Mouse (Mus musculus): ENCODE results near the gene Atg7.

DNA sequence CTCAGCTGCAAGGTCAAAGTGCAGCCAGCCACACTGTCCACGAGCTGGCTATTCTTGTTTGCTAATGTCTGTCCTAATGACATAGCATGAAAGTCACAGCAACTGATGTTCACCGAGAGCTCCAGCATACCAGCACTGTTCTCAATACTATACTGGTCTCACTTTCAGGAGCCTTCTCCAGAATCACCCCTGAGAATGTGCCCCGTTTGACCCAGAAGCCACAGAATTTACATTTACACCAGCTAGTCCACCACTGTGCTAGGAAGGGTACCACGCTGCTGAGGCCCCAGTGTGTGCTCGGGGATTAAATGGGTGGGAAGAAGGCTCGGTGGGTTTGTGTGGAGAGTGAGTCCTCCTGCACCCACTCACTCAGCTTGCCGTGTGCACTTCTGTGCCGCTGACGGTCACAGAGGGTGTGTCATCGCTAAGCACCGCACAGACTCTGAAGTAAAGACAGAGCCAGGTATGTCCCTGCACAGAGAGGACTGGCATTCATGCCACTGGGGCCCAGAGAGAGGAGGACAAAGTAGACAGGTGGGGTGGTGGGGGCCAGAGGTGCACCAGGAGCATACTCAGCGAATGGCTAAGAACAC, 204.8 kb downstream of the Atg7 start:
- TF ChIP-seq SRF (IDR thresholded peaks at IDR 0.05; ENCODE audit: control insufficient read depth, insufficient read length, low read depth) (no peak), TCF3 (IDR thresholded peaks at IDR 0.05; ENCODE audit: insufficient read length, low read depth) (no peak), POLR2A (IDR thresholded peaks at IDR 0.05; ENCODE audit: insufficient read length, low read depth) (no peak), E2F4 (IDR thresholded peaks at IDR 0.05; ENCODE audit: insufficient read depth) (no peak), MYOD1 (IDR thresholded peaks at IDR 0.05; ENCODE audit: control insufficient read depth in 1 of 3, insufficient read length in 2 of 3, low read depth in 2 of 3) (no peak), MAX (IDR thresholded peaks at IDR 0.05; ENCODE audit: low read depth) (no peak), TCF12 (IDR thresholded peaks at IDR 0.05; ENCODE audit: insufficient read depth, poor library complexity, severe bottlenecking) (no peak), POLR2AphosphoS2 (IDR thresholded peaks at IDR 0.05; ENCODE audit: insufficient read length, low read depth) (no peak), USF1 (IDR thresholded peaks at IDR 0.05; ENCODE audit: low read depth) (no peak), CEBPB (IDR thresholded peaks at IDR 0.05; ENCODE audit: insufficient read depth, poor library complexity, severe bottlenecking) (no peak), MYOG (IDR thresholded peaks at IDR 0.05; ENCODE audit: control insufficient read depth in 1 of 3, insufficient read depth in 1 of 3, insufficient read length in 2 of 3, low read depth in 2 of 3) (no peak)

Data from myocyte (in vitro differentiated cells).